Mouse (Mus musculus) intestine, embryonic 15.5 days (tissue): ENCODE measurements around the gene Rps6ka5. TPM values are rescaled to one million over a fixed set of nuclear protein-coding genes. Genes with fewer than 3 reads are reported as not detected.

Experiments used
- ATAC-seq: fragments of 200-750 bp; cut with Nextera tagmentation; 2 replicates; pipeline ENCODE4 v1.8.0; 2017; ENCODE audit warnings: moderate TSS enrichment, moderate library complexity
- H3K27ac ChIP-seq: fragments of 300-500 bp; sonication (generic); 2 replicates; pipeline ENCODE4 v1.5.1; 2015; ENCODE audit warnings: mild to moderate bottlenecking, inconsistent platforms
- H3K27me3 ChIP-seq: fragments of 300-500 bp; sonication (generic); replicated peaks from 2 replicates; pipeline ENCODE4 v1.6.1; 2015; ENCODE audit warnings: inconsistent platforms
- H3K36me3 ChIP-seq: fragments of 300-500 bp; sonication (generic); 2 replicates; pipeline ENCODE4 v1.6.1; 2015; ENCODE audit warnings: inconsistent platforms
- H3K4me1 ChIP-seq: fragments of 300-500 bp; sonication (generic); replicated peaks from 2 replicates; pipeline ENCODE4 v1.6.1; 2015; ENCODE audit warnings: inconsistent platforms
- H3K4me2 ChIP-seq: fragments of 300-500 bp; sonication (generic); replicated peaks from 2 replicates; pipeline ENCODE4 v1.6.1; 2015; ENCODE audit warnings: mild to moderate bottlenecking, inconsistent platforms
- H3K4me3 ChIP-seq: fragments of 300-500 bp; sonication (generic); replicated peaks from 2 replicates; pipeline ENCODE4 v1.5.1; 2015; ENCODE audit warnings: inconsistent platforms
- H3K9ac ChIP-seq: fragments of 300-500 bp; sonication (generic); 2 replicates; pipeline ENCODE4 v1.6.1; 2015; ENCODE audit warnings: inconsistent platforms
- H3K9me3 ChIP-seq: fragments of 300-500 bp; sonication (generic); 2 replicates; pipeline ENCODE4 v1.6.1; 2016; ENCODE audit warnings: inconsistent platforms
- WGBS: fragments of 180-500 bp; shearing (Covaris S2); methylation state at CpG from one replicate; pipeline ENCODE4 v1.1.7; 2015; 5-methylcytosine and 5-hydroxymethylcytosine counted together
- polyA plus RNA-seq: library from polyadenylated mRNA; unstranded; fragments of >200 nt; fragmentation: Nextera tagmentation; extraction: Ambion mirVana; gene quantifications from 2 replicates; pipeline ENCODE4 v1.2.1, GENCODE M21; 2015

The Rps6ka5 gene
- polyA plus RNA-seq, 1 experiment from 2014 or later, result 2.5 TPM

GRCm38 (mm10) chr12:100687001-100687400 lies 39.8 kb downstream of the Rps6ka5 start:
- H3K36me3 ChIP-seq, result no peaks in the 10 kb centered on the region
- H3K4me3 ChIP-seq, result no peak overlapping the region
- whole genome bisulfite sequencing, result 72% methylated on average over 2 of the region's 2 CpGs
- no peaks in the 10 kb centered on the region for H3K9me3 ChIP-seq
- H3K4me1 ChIP-seq, result no peaks in the 10 kb centered on the region
- H3K9ac ChIP-seq, result no peak overlapping the region
- ATAC-seq, result no peak
- no peak overlapping the region for H3K4me2 ChIP-seq
- H3K27ac ChIP-seq, result no peak overlapping the region
- H3K27me3 ChIP-seq, result no peaks in the 10 kb centered on the region

GRCm38 (mm10) chr12:100681752-100682151 lies 45.0 kb downstream of the Rps6ka5 start:
- H3K9me3 ChIP-seq, result no peaks in the 10 kb centered on the region
- H3K36me3 ChIP-seq, result no peaks in the 10 kb centered on the region
- H3K9ac ChIP-seq, result no peak overlapping the region
- 64% methylated on average over 7 of the region's 7 CpGs for WGBS
- H3K27me3 ChIP-seq, result no peaks in the 10 kb centered on the region
- H3K27ac ChIP-seq, result no peak overlapping the region
- H3K4me2 ChIP-seq, result no peak overlapping the region
- no peak for ATAC-seq
- no peak overlapping the region for H3K4me3 ChIP-seq
- no peaks in the 10 kb centered on the region for H3K4me1 ChIP-seq

GRCm38 (mm10) chr12:100681241-100681640 lies 45.5 kb downstream of the Rps6ka5 start:
- no peak overlapping the region for H3K4me2 ChIP-seq
- no peaks in the 10 kb centered on the region for H3K27me3 ChIP-seq
- H3K4me3 ChIP-seq, result no peak overlapping the region
- no peak overlapping the region for H3K27ac ChIP-seq
- ATAC-seq, result no peak
- no peaks in the 10 kb centered on the region for H3K36me3 ChIP-seq
- no peaks in the 10 kb centered on the region for H3K4me1 ChIP-seq
- no peak overlapping the region for H3K9ac ChIP-seq
- no peaks in the 10 kb centered on the region for H3K9me3 ChIP-seq
- 65% methylated on average over 1 of the region's 1 CpGs for WGBS

GRCm38 (mm10) chr12:100680676-100681075 lies 46.1 kb downstream of the Rps6ka5 start:
- H3K4me2 ChIP-seq, result no peak overlapping the region
- H3K9me3 ChIP-seq, result no peaks in the 10 kb centered on the region
- H3K27me3 ChIP-seq, result no peaks in the 10 kb centered on the region
- H3K4me3 ChIP-seq, result no peak overlapping the region
- no peak overlapping the region for H3K27ac ChIP-seq
- H3K4me1 ChIP-seq, result no peaks in the 10 kb centered on the region
- H3K9ac ChIP-seq, result no peak overlapping the region
- H3K36me3 ChIP-seq, result no peaks in the 10 kb centered on the region
- no peak for ATAC-seq
- 83% methylated on average over 5 of the region's 5 CpGs for WGBS

DNA sequence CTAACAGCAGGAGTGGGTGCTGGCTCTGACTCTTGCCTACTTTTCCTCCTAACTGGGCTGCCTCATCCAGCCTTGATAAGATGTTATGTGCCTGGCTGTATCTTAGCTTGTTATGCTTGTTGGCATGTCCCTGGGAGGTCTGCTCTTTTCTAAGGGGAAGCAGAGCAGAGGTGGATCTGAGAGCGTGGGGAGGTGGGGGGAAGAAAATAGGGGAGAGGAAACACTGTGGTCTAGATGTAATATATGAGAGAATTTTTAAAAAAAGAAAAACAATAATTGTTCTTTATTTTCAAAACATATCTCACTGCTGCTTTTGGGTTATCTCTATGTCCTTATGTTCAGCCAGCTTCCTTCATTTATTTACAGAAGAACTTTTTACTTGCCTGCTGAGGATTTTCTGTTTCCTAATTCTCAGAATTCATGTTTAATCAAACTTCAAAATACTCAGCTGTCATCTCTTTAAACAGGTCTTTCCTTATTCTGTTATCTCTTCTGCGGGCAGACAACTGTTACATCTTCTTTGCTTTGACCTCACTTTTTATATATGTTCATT lies 56.1 kb downstream of the Rps6ka5 start:
- no peak for ATAC-seq
- 86% methylated on average over 2 of the region's 2 CpGs for WGBS
- no peaks in the 10 kb centered on the region for H3K36me3 ChIP-seq

GRCm38 (mm10) chr12:100665294-100665693 lies 61.5 kb downstream of the Rps6ka5 start:
- no peaks in the 10 kb centered on the region for H3K27me3 ChIP-seq
- no peak overlapping the region for H3K27ac ChIP-seq
- no peaks in the 10 kb centered on the region for H3K4me1 ChIP-seq
- H3K9me3 ChIP-seq, result no peaks in the 10 kb centered on the region
- no peak for ATAC-seq
- H3K4me3 ChIP-seq, result no peak overlapping the region
- no peak overlapping the region for H3K4me2 ChIP-seq
- H3K36me3 ChIP-seq, result no peaks in the 10 kb centered on the region
- no peak overlapping the region for H3K9ac ChIP-seq
- 88% methylated on average over 4 of the region's 4 CpGs for WGBS

More for the DNA sequence above, 56.1 kb downstream of the Rps6ka5 start:
- Histone ChIP-seq H3K4me2 (no peak overlapping the region), H3K9me3 (no peaks in the 10 kb centered on the region), H3K4me1 (no peaks in the 10 kb centered on the region), H3K27me3 (no peaks in the 10 kb centered on the region), H3K27ac (no peak overlapping the region), H3K9ac (no peak overlapping the region), H3K4me3 (no peak overlapping the region)

GRCm38 (mm10) chr12:100660076-100660475 lies 66.7 kb downstream of the Rps6ka5 start:
- no peak overlapping the region for H3K27ac ChIP-seq
- ATAC-seq, result no peak
- H3K4me3 ChIP-seq, result no peak overlapping the region
- WGBS, result 86% methylated on average over 2 of the region's 2 CpGs
- H3K27me3 ChIP-seq, result no peaks in the 10 kb centered on the region
- no peaks in the 10 kb centered on the region for H3K9me3 ChIP-seq
- no peak overlapping the region for H3K4me2 ChIP-seq
- H3K4me1 ChIP-seq, result no peaks in the 10 kb centered on the region
- no peak overlapping the region for H3K9ac ChIP-seq
- no peaks in the 10 kb centered on the region for H3K36me3 ChIP-seq

- Histone ChIP-seq H3K4me2 (no peak overlapping the region), H3K4me1 (no peaks in the 10 kb centered on the region), H3K9me3 (no peaks in the 10 kb centered on the region), H3K36me3 (no peaks in the 10 kb centered on the region), H3K27me3 (no peaks in the 10 kb centered on the region), H3K27ac (no peak overlapping the region), H3K9ac (no peak overlapping the region), H3K4me3 (no peak overlapping the region)
- 83% methylated on average over 4 of the region's 4 CpGs for WGBS
- ATAC-seq, result no peak
Observed at GRCm38 (mm10) chr12:100655972-100656371, 70.8 kb downstream of the Rps6ka5 start.

DNA sequence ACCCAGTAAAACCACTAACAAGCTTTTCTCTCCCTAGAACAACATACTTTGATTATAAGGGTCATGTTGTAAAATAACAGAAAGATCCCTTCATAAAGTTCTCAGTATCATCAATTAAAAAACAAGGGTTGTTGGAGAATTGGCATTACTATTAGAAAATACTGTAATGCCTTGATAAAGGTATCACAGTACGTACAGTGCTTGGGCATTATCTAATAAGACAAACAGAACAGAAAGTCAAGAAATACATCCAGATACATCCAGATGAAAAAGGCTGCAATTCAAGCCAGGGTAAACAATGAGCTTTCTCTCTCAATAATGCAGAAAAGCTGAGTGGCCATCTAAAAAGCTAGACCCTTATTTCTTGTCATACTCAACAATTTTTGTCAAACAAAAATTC lies 84.8 kb downstream of the Rps6ka5 start:
- Histone ChIP-seq H3K4me1 (no peaks in the 10 kb centered on the region), H3K9ac (no peak overlapping the region), H3K27ac (no peak overlapping the region), H3K27me3 (no peaks in the 10 kb centered on the region), H3K9me3 (no peaks in the 10 kb centered on the region), H3K4me3 (no peak overlapping the region), H3K36me3 (no peaks in the 10 kb centered on the region), H3K4me2 (no peak overlapping the region)
- ATAC-seq, result no peak
- 73% methylated on average over 1 of the region's 1 CpGs for WGBS

DNA sequence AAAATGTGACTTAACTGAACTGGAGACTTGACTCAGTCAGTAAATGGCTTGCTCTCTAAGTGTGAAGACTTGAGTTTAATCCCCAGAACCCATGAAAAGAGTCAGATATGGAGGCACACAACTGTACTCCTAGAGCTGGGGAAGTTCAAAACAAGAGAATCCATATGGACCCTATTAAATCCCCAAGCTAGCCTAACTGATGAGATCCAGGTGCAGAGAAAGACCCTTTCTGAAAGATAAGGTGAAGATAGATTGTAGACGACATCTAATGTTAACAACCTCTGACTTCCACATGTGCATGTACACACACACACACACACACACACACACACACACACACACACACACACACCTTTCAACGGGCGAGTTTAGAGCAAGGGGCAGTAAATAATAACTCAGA lies 86.1 kb downstream of the Rps6ka5 start:
- H3K4me1 ChIP-seq, result no peaks in the 10 kb centered on the region
- no peak overlapping the region for H3K4me2 ChIP-seq
- no peak overlapping the region for H3K4me3 ChIP-seq
- H3K27ac ChIP-seq, result no peak overlapping the region
- H3K27me3 ChIP-seq, result no peaks in the 10 kb centered on the region
- 49% methylated on average over 3 of the region's 3 CpGs for WGBS
- ATAC-seq, result no peak
- no peaks in the 10 kb centered on the region for H3K36me3 ChIP-seq
- no peaks in the 10 kb centered on the region for H3K9me3 ChIP-seq
- no peak overlapping the region for H3K9ac ChIP-seq

- 29% methylated on average over 7 of the region's 7 CpGs for WGBS
- Histone ChIP-seq H3K36me3 (no peaks in the 10 kb centered on the region), H3K9me3 (no peaks in the 10 kb centered on the region), H3K4me1 (no peaks in the 10 kb centered on the region), H3K4me2 (no peak overlapping the region), H3K9ac (0 out of 2 replicates have a peak overlapping the region, but pooled peaks have one; percentile 10), H3K27me3 (no peaks in the 10 kb centered on the region), H3K27ac (no peak overlapping the region), H3K4me3 (no peak overlapping the region)
- no peak for ATAC-seq
Observed at GRCm38 (mm10) chr12:100639680-100640079, 87.1 kb downstream of the Rps6ka5 start.

- H3K4me3 ChIP-seq, result no peak overlapping the region
- 88% methylated on average over 8 of the region's 8 CpGs for WGBS
- no peak overlapping the region for H3K9ac ChIP-seq
- H3K4me2 ChIP-seq, result no peak overlapping the region
- no peaks in the 10 kb centered on the region for H3K36me3 ChIP-seq
- no peaks in the 10 kb centered on the region for H3K9me3 ChIP-seq
- no peak overlapping the region for H3K27ac ChIP-seq
- H3K4me1 ChIP-seq, result no peaks in the 10 kb centered on the region
- no peaks in the 10 kb centered on the region for H3K27me3 ChIP-seq
- ATAC-seq, result no peak
Observed at GRCm38 (mm10) chr12:100637886-100638285, 88.9 kb downstream of the Rps6ka5 start.

GRCm38 (mm10) chr12:100636733-100637132 lies 90.0 kb downstream of the Rps6ka5 start:
- WGBS, result 68% methylated on average over 3 of the region's 3 CpGs
- H3K27me3 ChIP-seq, result no peaks in the 10 kb centered on the region
- H3K9me3 ChIP-seq, result no peaks in the 10 kb centered on the region
- H3K4me1 ChIP-seq, result no peaks in the 10 kb centered on the region
- no peak overlapping the region for H3K27ac ChIP-seq
- no peak overlapping the region for H3K9ac ChIP-seq
- H3K4me2 ChIP-seq, result no peak overlapping the region
- H3K36me3 ChIP-seq, result no peaks in the 10 kb centered on the region
- no peak for ATAC-seq
- no peak overlapping the region for H3K4me3 ChIP-seq
